Mouse (Mus musculus): ENCODE results near the gene Rtl10.
"Not testable (repeated sequence)": the region's sequence is repeated elsewhere in the genome, so short reads cannot be mapped to it uniquely, and the experiment has no call there.

The Rtl10 gene

DNA sequence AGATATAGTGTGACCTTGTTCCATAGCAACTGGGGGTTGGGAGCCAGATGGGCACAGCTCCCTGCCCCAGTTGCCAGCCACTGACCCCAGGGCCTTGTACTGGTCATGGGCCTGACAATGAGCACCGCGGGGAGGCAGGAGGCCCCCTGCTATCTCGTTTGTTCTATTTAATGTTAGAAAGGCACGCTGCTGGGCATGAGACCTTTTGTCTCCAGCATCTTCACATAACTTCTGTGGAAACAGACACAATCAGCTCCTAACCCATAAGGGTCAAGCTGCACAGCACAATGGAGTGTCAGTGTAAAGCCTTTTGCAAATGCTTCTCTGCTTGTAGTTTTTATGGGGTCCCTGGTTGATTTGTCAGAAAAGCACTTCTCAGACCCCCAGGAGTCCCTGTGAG, 14.3 kb upstream of the Rtl10 start:
- no peak for DNase-seq

DNA sequence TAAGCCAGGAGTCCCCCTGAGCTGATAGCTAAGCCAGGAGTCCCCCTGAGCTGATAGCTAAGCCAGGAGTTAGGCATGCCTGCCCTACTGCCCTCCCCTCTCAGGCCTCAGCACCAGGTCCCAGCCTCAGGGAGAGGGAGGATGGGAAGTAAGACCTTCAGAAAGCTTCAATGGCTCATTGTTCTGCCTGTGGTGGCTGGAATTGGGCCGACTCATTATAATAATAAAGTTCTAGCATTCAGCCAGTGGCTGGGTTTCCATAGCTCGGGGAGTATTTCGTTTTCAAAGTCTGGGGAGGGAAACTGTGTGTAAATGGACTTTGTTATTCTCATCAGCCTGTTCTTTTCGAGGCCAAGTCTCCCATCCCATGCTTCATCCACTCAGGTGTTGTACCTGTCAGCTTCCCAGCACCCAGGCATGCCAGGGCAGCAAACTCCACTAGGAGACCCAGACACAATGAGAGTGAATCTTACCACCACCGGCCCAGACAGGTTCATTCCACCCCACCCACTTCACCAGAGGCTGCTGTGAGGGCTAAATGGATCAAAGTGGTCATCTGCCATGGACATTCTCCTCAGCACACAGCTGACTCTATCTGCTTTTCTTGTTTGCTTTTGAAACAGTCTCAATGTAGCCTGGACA, 13.8 kb upstream of the Rtl10 start:
- no peak for DNase-seq

DNA sequence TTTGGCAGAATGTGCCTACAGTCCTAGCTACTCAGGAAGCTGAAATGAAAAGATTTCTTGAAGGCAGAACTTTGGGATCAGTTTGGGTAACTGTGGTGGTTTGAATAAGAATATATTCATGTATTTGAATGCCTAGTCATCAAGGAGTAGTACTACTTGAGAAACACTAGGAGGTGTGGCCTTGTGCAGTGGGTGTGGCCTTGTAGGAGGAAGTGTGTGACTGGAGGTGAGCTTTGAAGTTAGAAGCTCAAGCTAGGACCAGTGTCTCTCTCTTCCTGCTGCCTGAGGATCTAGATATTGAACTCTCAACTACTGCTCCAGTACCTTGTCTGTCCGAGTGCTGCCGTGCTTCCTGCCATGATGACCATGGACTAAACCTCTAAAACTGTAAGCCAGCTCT, 12.6 kb upstream of the Rtl10 start:
- DNase-seq: no peak

DNA sequence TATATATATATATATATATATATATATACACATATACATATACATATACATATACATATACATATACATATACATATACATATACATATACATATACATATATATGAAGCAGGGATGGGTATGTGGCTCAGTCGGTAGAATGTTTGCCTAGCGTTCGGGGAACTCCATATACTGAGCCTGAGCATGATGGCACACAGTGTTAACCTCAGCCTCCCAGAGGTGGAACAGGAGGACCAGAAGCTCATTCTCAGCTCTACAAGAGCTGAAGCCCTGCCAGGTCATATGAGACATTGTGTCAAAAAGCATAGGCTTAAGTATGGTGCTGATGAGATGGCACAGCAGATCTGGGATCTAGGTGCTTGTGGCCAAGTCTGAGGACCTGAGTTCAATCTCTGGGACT, 8.4 kb upstream of the Rtl10 start:
- no peak for DNase-seq

DNA sequence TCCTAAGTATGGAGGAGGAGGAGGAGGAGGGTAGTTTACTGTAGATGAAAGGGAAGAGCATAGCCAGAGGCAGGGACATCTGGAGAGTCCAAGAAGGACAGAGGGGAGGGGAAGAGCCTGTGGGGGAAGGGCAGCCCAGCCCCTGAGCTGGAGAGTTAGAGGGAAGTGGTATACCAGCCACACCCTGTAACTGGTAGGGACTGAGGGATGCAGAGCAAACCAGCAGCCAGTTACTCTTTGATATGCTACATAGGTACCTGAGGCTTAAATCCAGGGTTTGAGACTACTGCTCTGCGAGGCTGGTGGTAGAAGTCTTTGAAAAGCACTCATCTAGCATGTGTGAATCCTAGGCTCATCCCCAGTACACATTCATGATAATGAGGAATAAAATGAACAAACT, 7.8 kb upstream of the Rtl10 start:
- no peak for DNase-seq

DNA sequence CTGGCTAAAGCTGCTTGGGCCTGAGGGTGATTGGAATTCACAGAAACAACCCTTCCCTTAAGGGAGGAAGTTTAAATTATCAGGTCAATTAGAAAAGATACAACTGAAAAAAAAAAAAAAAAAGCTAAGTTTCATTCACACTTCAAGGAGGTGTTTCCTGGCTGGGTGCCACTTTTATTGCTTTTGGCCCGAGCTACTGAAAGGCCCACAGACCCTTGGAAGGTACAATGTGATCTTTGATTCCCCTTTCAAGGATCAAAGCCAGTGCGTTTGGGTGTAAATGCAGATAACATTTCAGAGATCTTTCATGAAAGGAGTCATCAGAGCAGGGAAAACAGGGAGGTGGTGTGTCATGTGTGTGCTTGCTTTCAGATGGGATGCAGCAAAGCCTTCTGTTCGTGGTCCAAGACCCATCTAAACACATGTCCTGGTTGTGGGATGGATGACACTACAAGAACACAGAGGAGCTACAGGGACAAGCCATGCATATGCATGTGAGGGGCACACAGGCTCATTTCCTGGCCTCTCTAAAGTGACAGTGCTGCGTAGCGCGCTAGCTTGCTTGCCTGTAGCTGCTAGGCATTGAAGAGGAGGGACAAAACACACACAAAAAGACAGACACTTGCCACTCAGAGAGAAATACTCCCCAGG, 711 bp upstream of the Rtl10 start:
- DNase-seq: peak in 1 of 2 experiments; percentile 28

DNA sequence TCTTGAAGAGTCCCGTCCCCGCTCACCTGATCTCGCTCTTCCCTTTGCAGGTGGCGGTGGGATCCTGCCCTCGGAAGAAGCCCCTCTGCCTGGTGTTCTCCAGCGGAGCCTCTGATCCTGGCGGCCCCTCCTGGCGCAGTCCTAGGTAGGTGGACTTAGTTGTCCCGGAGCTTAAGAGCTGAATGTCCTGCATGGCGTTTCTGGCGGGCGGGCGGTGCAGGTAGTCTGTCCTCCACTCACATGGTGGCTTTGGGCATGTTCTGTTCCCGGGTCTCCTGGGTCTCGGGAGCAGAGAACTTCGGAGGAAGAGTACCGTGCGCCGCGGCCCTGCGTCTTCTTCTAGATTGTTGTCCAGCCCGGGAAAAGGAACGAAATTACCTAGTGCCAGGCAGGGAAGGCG, 295 bp downstream of the Rtl10 start:
- DNase-seq: peak in 1 of 2 experiments; percentile 69

DNA sequence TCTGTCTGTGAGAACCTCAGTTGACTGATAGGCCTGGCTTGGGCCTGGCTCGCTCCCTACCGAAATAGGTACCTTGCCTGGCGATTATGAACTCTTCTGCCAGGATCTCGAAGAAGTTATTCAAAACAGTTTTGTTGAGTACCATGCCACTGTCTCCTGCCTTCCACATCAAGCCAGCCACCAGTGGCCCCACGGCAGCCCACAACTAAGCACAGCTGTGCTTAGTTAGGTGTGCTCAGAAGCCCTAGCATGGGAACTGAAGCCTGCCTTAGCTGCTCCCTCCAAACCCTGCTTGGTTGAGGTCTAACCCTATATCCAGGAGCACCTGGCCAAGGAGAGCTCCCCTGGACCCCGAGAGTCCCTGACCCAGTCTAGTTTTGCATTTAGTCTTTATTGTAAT, 2.8 kb downstream of the Rtl10 start:
- DNase-seq: no peak

DNA sequence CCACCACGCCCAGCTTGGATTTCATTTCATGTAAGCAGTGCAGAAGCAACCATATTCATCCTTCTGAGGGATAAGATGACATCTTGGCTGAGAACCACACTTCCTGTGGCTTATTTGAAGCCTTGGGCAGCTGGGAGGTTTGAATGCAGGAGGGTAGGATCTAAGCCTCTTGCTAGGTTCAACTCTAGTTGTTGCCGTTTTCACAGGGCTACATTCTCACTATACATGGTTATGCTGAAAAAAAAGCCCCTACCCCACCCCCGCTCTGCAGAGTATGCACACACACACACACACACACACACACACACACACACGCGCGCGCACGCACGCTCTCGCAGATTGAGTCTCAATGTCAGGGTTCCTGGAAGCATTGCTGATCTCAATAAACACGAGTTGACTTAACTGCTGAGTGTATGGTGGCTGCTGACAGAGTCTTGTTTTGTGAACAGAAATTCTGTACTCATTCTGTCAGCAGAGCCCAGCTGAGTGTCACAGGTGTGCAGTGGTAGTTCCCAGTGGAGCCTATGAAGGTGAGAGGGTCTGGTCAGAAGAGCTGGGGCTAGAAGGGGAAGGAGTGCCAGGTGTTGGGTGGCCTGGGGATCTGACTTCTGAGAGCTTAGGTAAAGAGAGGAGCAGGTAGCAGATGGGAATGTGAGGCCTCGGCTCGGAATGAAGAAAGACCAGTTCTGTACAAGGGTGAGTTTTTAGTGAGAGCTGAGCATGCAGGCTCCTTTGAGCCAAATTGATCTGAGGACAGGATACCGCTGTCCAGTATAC, 5.1 kb downstream of the Rtl10 start:
- no peak for DNase-seq

DNA sequence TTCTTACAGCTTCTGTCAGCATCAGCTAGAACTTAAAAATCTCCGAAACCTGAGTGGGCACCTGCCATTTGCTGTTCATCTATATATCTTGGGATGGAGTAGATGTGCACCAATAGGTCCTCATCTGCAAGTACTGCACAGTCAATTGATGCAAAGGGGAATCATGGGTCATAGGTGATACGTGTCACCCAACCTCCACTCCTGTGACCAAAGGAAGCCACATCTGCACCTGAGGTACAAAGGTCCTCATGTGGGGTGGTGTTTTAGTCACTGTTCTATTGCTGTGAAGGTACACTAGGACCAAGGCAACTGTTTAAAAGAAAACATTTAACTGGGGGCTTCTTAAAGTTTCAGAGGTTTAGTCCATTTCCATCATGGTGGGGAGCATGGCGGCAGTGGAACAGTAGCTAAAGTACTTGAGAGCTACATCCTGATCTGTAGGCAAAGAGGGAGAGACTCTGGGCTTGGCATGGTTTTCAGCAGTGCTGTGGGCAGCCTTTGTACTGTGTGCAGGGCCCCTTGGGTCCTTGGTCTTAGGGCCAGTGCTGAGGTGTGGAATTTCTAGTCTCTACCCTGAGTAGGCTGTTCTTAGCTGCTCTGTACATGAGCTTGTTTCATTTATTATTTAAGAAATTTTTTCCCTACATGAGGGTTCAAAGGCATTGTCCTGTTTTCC, 8.0 kb downstream of the Rtl10 start:
- no peak for DNase-seq

DNA sequence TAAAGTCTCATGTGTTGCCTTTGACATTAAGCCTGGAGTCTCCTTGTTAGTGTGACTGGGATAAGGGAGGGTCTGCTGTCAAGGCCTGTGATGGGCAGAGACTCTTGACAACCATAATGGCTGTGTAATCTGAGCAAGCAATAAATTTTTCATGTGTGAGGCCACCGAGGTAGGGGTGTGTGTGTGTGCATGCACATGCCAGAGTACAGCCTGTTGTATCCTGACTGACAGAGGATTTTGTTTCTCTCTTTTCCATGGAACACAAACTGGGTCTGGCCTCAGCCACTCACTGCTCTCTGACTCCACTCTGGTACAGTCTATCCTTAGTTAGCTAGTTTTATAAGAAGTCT, 8.5 kb downstream of the Rtl10 start:
- DNase-seq: no peak

DNA sequence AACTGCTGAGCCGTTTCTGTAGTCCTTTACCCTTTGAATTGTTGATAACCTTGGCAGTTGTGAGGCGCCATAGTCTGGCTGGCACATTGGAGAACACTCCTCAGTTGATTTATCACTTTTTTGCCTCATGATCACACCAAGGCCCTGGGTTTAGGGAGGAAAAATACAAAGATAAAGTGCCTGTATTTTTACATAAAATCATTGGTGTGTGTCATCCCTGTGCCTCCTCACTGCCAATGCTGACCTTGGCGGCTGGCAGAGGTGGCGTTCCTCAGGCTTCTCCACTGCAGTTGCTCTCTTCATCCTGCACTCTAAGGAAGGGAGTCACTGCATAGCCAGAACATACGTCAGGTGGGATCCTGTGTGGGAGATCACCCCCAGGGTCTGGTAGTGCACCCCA, 13.0 kb downstream of the Rtl10 start:
- DNase-seq: no peak

DNA sequence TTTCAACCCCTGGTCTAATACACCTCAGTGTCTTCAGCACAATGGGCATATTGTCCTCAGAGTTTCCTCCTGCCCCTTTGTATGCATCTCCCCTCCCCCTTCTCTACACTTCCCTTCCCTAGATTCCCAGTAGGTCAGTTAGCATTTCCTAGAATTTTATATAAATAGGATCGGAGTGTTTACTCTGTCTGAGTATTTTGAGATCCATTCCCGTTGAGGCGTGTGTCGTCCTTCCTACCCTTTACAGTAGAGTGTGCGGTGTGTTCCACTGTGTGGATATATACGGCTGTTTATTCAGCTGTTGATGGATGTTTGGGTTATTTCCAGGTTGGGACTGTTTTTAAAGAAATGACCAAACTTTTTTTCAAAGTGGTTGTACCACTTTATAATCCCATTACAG, 14.8 kb downstream of the Rtl10 start:
- no peak for DNase-seq

DNA sequence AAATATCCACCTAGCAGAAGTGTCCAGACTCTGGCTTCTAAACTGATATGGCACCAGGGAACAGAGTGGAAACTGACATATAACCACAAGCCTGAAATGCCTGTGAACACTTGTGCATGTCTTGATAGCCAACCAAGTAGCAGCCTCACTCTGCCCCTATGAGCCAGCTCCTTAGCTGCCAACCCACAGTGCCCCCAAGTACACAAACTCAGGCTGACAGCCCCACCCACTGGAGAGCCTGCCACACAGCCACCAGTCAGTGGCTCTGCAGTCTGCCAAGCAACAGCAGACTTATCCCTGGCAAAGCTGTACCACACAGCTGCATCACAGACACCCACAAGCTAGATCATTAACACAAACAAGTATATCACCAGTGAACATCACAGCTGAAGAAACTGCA, 19.4 kb downstream of the Rtl10 start:
- peak; percentile 38 to 55 for DNase-seq

DNA sequence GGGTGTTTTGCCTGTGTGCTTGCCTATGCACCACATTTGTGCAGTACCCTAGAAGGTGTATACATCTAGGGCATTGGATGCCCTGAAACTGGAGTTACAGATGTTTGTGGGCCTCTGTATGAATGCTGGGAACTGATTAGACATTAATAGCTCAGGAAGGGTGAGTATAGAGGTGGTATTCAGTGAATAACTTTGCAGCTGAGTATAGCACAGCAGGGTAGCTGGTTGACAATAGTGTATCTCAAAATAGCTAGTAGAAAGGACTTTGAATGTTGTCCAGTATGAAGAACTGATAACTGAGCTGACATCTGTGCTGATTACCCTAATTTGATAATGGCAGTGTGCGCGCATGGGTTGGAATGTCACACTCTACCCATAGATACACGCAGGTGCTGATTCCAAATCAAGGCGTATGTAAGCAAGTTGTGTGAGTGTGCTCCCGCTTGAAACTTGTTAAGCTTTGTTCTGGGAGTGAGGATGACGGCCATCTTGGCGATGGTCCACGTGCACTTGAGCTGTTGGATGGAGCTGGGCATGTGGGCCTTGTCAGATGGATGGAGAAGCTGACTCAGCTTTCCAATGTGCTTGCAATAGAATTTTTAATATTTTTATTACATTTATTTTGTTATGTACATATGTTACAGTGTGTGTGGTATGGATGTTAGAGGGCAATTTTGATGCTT, 25.0 kb downstream of the Rtl10 start:
- DNase-seq: no peak

DNA sequence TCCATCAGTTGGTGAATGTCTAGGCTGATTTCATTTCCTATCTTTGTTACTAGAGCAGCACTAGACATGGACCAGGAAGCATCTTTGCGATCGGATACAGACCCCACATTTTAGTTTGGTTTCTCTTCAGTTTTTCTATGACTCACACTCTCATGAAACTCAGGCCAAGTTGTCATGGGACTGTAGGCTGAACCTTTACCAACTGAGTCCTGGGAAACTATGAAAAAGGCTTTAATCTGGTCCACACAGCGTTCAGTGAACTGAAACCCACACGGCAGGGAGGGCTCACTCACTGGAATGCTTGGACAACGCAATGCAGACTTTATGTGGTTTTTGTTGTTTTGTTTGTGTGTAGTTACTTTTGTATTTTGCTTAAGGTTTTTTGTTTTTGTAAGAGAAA, 30.0 kb downstream of the Rtl10 start:
- no peak for DNase-seq

DNA sequence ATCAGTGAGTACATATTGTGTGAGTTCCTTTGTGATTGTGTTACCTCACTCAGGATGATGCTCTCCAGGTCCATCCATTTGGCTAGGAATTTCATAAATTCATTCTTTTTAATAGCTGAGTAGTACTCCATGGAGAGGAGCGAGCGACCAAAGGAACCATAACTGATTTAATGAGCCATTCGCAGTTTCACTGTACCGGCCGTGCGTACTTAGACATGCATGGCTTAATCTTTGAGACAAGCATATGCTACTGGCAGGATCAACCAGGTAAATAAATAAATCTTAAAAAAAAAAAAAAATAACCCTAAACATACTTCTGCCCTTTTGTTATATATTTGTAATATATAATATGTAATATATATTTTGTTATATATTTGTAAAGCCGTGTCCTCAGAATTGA, 34.4 kb downstream of the Rtl10 start:
- DNase-seq: not testable (repeated sequence)

DNA sequence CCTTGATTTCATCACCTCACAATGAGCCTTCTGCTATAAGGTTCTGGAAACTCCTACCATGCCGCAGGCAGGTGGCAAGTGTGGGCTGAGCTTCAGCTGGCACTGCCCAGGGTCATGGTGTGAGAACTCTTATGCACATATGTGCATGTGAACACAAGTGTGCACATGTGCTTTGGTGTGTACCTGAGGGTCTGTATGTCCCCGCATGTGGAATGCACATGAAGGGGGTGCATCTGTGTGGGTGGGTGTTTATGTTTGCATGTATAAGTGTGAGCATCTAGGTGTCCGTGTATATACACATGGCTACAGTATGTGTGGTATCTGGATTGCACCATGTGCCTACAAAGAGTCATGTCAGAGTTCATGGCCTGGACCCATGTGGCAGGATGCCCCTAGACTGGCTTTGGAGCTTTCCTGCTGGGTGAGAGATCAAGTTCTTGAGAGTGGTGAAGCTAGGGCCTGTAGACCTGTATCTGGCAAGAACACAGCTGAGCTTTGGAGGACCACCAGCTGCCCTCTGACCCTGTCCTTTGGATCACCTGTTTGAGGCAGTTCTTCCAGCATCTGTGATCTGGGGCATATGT, 38.8 kb downstream of the Rtl10 start:
- DNase-seq: no peak

DNA sequence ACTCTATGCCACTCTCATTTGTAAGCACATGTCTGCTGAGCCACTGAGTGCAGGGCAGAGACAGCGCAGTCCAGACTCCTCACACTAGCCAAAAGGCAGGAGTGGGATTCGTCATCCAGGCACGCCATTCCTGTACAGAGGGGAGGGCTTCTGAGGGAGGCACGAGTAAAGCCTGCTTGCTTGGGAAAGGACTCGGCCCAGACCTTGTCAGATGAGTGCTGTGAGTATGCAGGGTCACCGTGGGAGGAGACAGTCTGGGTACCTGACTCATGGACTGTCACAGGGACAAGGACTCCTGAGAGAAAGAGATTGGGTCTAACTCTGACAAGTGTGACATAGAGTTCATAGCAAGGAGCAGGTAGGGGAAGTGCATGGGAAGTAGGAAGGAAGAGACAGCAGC, 40.6 kb downstream of the Rtl10 start:
- DNase-seq: no peak

DNA sequence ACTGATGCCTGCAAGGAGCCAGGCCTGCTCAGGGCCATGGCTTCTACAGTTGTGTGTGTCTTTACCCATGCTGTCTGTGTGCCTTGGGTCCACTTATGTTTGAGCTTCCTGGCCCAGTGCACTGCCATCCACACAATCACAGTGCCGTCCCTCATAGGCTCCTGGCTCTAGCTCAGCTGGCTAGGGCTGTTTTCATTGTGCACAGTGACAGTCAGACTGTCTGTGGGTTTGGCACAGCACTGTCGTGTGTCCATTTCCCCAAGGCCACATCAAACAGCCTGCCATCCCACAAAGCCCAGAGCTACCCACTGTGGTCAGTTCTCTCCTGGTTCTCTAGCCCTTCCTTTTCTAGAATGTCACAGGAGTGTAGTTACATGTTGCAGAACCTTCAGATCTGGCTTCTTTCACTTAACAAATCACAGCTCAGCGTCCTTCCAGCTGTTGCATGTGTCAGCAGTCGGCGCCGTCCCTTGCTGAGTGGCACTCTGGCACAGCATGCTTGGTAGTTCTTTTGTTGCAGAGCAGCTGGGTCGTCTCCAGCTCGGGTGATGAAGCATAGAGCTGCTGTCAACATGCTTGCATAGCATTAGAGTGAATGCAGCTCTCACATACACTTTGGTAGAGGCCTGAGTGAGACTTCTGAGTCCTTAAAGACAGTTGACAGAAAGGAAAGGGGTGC, 44.6 kb downstream of the Rtl10 start:
- DNase-seq: peak; percentile 34 to 43

DNA sequence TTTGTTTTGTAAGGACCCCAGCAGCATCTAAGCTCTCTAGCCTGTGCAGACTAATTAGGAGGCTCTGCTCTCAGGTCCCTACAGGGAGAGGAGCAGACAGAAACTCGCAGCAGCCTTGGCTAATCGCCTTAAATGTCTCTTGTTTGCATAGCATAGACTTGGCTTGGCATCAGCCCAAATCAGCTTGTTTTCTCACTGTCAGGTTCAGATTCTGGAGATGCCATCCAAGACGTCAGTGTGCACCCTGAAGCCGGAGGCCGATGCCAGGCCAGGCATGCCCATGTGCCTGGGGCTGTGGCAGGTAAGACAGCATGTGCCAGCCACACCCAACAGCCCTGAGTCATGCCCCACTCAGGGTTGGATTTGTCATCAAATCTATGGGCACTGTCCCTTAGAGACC, 49.2 kb downstream of the Rtl10 start:
- DNase-seq: no peak

All from kidney, postnatal 4 days (tissue).